Mouse (Mus musculus): ENCODE measurements around the gene Gbx2. TPM values are rescaled to one million over a fixed set of nuclear protein-coding genes. Genes with fewer than 3 reads are reported as not detected.

Gbx2 gene
- total and polyA plus RNA-seq, 2 experiments from 2014 or later, result 22.1 to 26.9 TPM

- H3K9ac ChIP-seq (replicated peaks; ENCODE audit: low read length), result no peak overlapping the region
These were observed 45.3 kb downstream of the Gbx2 start for GRCm38 (mm10) chr1:89885696-89886095.

GRCm38 (mm10) chr1:89884335-89884734, 46.6 kb downstream of the Gbx2 start:
- ATAC-seq (no peak), DNase-seq (ENCODE audit: low spot score) (no peak)
- H3K27me3 ChIP-seq (ENCODE audit: insufficient read depth, low read length), result no peaks in the 10 kb centered on the region
- H3K4me2 ChIP-seq (ENCODE audit: low read depth, low read length), result no peak overlapping the region
- TF ChIP-seq CTCF (IDR thresholded peaks at IDR 0.05; ENCODE audit: low read depth), result no peak
- H3K4me3 ChIP-seq (ENCODE audit: low read length), result no peak overlapping the region
- peaks cover 11% of the 10 kb centered on the region; the same call in 1 of the 2 replicates for H3K36me3 ChIP-seq (ENCODE audit: insufficient read depth, low read length)
- 93% methylated on average over 8 of the region's 8 CpGs for WGBS
- peaks cover 4% of the 10 kb centered on the region; the same call in 1 of the 2 replicates for H3K4me1 ChIP-seq (ENCODE audit: insufficient read depth, low read length)
- no peak overlapping the region for H3K9ac ChIP-seq (replicated peaks; ENCODE audit: low read length)
- no peaks in the 10 kb centered on the region for H3K9me3 ChIP-seq (ENCODE audit: low read length)
- no peak overlapping the region for H3K27ac ChIP-seq

More at GRCm38 (mm10) chr1:89885696-89886095, 45.3 kb downstream of the Gbx2 start:
- ATAC-seq (no peak), DNase-seq (ENCODE audit: low spot score) (no peak)
- H3K9me3 ChIP-seq (ENCODE audit: low read length), result no peaks in the 10 kb centered on the region
- no peaks in the 10 kb centered on the region for H3K27me3 ChIP-seq (ENCODE audit: insufficient read depth, low read length)
- no peak overlapping the region for H3K4me2 ChIP-seq (ENCODE audit: low read depth, low read length)
- H3K4me3 ChIP-seq (ENCODE audit: low read length), result no peak overlapping the region
- H3K4me1 ChIP-seq (ENCODE audit: insufficient read depth, low read length), result peaks cover 2% of the 10 kb centered on the region; the same call in 1 of the 2 replicates
- peaks cover 19% of the 10 kb centered on the region; the same call in 1 of the 2 replicates for H3K36me3 ChIP-seq (ENCODE audit: insufficient read depth, low read length)
- 44% methylated on average over 4 of the region's 4 CpGs for WGBS
- TF ChIP-seq CTCF (IDR thresholded peaks at IDR 0.05; ENCODE audit: low read depth), result no peak
- no peak overlapping the region for H3K27ac ChIP-seq

GRCm38 (mm10) chr1:89880834-89881233, 50.1 kb downstream of the Gbx2 start:
- Histone ChIP-seq H3K27me3 (ENCODE audit: insufficient read depth, low read length) (no peaks in the 10 kb centered on the region), H3K4me2 (ENCODE audit: low read depth, low read length) (no peak overlapping the region), H3K4me3 (ENCODE audit: low read length) (no peak overlapping the region), H3K36me3 (ENCODE audit: insufficient read depth, low read length) (no peaks in the 10 kb centered on the region), H3K4me1 (ENCODE audit: insufficient read depth, low read length) (peaks cover 7% of the 10 kb centered on the region; the same call in 1 of the 2 replicates), H3K9me3 (ENCODE audit: low read length) (no peaks in the 10 kb centered on the region), H3K27ac (no peak overlapping the region), H3K9ac (replicated peaks; ENCODE audit: low read length) (no peak overlapping the region)
- WGBS, result 40% methylated on average over 10 of the region's 10 CpGs
- no peak for TF ChIP-seq CTCF (IDR thresholded peaks at IDR 0.05; ENCODE audit: low read depth)
- DNase-seq (ENCODE audit: low spot score), result peak; percentile 54
- peak; percentile 34 for ATAC-seq

GRCm38 (mm10) chr1:89880193-89880592, 50.8 kb downstream of the Gbx2 start:
- H3K4me2 ChIP-seq (ENCODE audit: low read depth, low read length), result no peak overlapping the region
- TF ChIP-seq CTCF (IDR thresholded peaks at IDR 0.05; ENCODE audit: low read depth), result no peak
- no peak overlapping the region for H3K27ac ChIP-seq
- DNase-seq (ENCODE audit: low spot score), result no peak
- H3K27me3 ChIP-seq (ENCODE audit: insufficient read depth, low read length), result no peaks in the 10 kb centered on the region
- 14% methylated on average over 8 of the region's 8 CpGs for WGBS
- H3K9me3 ChIP-seq (ENCODE audit: low read length), result no peaks in the 10 kb centered on the region
- no peak overlapping the region for H3K4me3 ChIP-seq (ENCODE audit: low read length)
- ATAC-seq, result no peak
- no peak overlapping the region for H3K9ac ChIP-seq (replicated peaks; ENCODE audit: low read length)
- no peaks in the 10 kb centered on the region for H3K36me3 ChIP-seq (ENCODE audit: insufficient read depth, low read length)
- peaks cover 7% of the 10 kb centered on the region; the same call in 1 of the 2 replicates for H3K4me1 ChIP-seq (ENCODE audit: insufficient read depth, low read length)

- WGBS, result 45% methylated on average over 11 of the region's 11 CpGs
- H3K27me3 ChIP-seq (ENCODE audit: insufficient read depth, low read length), result no peaks in the 10 kb centered on the region
- H3K9ac ChIP-seq (replicated peaks; ENCODE audit: low read length), result no peak overlapping the region
- no peak for ATAC-seq
- no peaks in the 10 kb centered on the region for H3K36me3 ChIP-seq (ENCODE audit: insufficient read depth, low read length)
- H3K27ac ChIP-seq, result no peak overlapping the region
- H3K4me3 ChIP-seq (ENCODE audit: low read length), result no peak overlapping the region
- H3K9me3 ChIP-seq (ENCODE audit: low read length), result no peaks in the 10 kb centered on the region
- H3K4me2 ChIP-seq (ENCODE audit: low read depth, low read length), result no peak overlapping the region
- no peak for DNase-seq (ENCODE audit: low spot score)
- peaks cover 7% of the 10 kb centered on the region; the same call in 1 of the 2 replicates for H3K4me1 ChIP-seq (ENCODE audit: insufficient read depth, low read length)
- no peak for TF ChIP-seq CTCF (IDR thresholded peaks at IDR 0.05; ENCODE audit: low read depth)
These were observed 52.5 kb downstream of the Gbx2 start for GRCm38 (mm10) chr1:89878496-89878895.

Other genes with a start within 250 kb of the Gbx2 start
- 1.2 and 7.6 TPM in 2 replicates for gene Asb18, start 83.5 kb upstream of the Gbx2 start, total RNA-seq (2014; rRNA removed)
- gene Asb18, start 83.5 kb upstream of the Gbx2 start, polyA plus RNA-seq (2015; fragmentation: Nextera tagmentation; extraction: Ambion mirVana), result 0.49 and 0.95 TPM in 2 replicates
- 0.58 and 1.8 TPM in 2 replicates for gene Iqca, start 222.2 kb upstream of the Gbx2 start, total RNA-seq (2014; rRNA removed)
- 0.71 and 1.2 TPM in 2 replicates for gene Iqca, start 222.2 kb upstream of the Gbx2 start, polyA plus RNA-seq (2015; fragmentation: Nextera tagmentation; extraction: Ambion mirVana)